Mouse (Mus musculus): ENCODE measurements around the gene Ankrd33.

Ankrd33 gene

GRCm38 (mm10) chr15:101115511-101116110 is at the start of gene Ankrd33:
TSS of gene Ankrd33 (plus strand) at chr15:101115755.
- DNase-seq (ENCODE audit: low spot score) = no peak

DNA sequence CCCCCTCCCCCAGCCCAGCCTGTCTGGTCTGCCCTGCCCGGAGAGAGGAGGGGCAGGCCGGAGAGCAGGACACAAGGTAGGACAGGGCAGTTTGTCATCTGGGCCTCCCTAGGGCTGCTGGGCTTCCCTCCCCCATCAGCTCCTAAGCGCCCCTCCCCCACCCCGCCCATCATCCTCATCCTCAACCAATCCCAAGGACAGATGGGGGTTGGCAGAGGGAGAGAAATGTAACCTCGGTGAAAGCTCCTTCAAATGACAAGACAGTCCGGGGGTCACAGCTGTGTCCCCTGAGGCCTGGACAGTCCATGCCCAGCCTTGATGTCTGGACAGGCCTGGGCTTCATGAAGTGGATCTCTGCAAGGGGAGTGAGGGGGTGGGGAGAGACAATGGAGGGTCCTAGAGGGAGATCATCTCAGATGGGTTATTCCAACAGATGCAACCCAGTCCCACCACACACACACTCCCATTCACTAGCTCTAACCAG is 49.1 kb upstream of the Ankrd33 start:
- DNase-seq (ENCODE audit: low spot score) = peak; percentile 58

- DNase-seq (ENCODE audit: low spot score) = peak; percentile 65
Measured at GRCm38 (mm10) chr15:101066920-101067696, 48.4 kb upstream of the Ankrd33 start.

GRCm38 (mm10) chr15:101068029-101068428 is 47.5 kb upstream of the Ankrd33 start:
- no peak for DNase-seq (ENCODE audit: low spot score)

DNA sequence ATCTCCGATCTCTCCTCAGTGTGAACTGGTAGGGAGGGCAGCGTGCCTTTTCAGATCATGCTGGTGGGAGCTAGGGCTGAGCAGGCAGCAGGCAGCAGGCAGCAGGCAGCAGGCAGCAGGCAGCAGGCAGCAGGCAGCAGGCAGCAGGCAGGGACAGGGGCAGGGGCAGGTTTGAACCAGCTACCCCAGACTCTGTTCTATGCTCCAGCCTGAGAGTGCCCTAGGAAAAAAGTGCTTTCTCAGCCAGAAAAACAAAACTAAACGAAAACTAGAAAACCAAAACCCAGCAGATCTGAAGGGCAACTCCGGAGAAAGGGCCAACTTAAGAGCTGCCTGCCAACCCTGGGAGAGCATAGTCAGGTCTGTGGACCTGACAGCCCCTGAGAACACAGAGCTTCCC is 46.9 kb upstream of the Ankrd33 start:
- DNase-seq (ENCODE audit: low spot score) = no peak

GRCm38 (mm10) chr15:101069641-101070190 is 45.8 kb upstream of the Ankrd33 start:
- DNase-seq (ENCODE audit: low spot score) = no peak

GRCm38 (mm10) chr15:101070762-101071161 is 44.8 kb upstream of the Ankrd33 start:
- no peak for DNase-seq (ENCODE audit: low spot score)

DNA sequence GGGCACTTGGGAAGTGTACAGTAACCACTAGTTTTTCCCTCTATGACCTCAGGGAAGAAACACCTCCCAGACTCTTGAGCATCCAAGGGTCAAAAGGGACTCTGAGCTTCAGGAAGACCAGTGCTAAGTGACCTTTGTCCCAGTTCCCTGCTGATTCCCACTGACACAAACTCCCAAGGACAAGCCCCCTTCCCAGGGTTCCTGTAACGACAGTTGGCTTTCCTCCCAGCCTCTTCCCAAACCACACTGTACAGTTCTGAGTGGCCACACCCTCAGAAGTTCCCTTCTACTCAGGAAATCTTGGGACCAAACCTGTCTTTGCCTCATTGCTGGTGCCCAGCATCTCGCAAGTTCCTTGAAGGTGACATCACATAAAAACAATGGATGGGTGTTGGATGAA is 42.8 kb upstream of the Ankrd33 start:
- DNase-seq (ENCODE audit: low spot score) = no peak

- DNase-seq (ENCODE audit: low spot score) = no peak
Measured at GRCm38 (mm10) chr15:101074067-101074466, 41.5 kb upstream of the Ankrd33 start.

DNA sequence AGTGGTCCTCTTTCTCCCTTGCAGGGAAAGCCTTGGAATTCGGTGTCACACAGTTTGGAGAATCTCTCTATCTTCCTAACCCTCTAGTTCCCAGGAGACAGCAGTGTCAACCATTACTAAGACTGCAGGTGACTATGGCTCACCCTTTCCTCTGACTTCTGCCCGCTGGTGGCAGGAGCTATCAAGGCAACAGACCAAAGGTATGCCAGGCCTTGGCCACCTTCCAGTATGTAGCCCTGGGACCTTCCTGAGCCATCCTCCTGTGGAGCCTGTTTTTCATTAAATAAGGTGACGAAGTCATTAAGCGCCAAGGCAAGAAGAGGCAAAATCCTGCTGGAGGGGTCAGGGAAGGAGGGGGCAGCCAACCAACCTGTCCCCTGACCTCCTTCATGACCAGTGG is 40.4 kb upstream of the Ankrd33 start:
- no peak for DNase-seq (ENCODE audit: low spot score)

GRCm38 (mm10) chr15:101075656-101076055 is 39.9 kb upstream of the Ankrd33 start:
- DNase-seq (ENCODE audit: low spot score) = no peak

DNA sequence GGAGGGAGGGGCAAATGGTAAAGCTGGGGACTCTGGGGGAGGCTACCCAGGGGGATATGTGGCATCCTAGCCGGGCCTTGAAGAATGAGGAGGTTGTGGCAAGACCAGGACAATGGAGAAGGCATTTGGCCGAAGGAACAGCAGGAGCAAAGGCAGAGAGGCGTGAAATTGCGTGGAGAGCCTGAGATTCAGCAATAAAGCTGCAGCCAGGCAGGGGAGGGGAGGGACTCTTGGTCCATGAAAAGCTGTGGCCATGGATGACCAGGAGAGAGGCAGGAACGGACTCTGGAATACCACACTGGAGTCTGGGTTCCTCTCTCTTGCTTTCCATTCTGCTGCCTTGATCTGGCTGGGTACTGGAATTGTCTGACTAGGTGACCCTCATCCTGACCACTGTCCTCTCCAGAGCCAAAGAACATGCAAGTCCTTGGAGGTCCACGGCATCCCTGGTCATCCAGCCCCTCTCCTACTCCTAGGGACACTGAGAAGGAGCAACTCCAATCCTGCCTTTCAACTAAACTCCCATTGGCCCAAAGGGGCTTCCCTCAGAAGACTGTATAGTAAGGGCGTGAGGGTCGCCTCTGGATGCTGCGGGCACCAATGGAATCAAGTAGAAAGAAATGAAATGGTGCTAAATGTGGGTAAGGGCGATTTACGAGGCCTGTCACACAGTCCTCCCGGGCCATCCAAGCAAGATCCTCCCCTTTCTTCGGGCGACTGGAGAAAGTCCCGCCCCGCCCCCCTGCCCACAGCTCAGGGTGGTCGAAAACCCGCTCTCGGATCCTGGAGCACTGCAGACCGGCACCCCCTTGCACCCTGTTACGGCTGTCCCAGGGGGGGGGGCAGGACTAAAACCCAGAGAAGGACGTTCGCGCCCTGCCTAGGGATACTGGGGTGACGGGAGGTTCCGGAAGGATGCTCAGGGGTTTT is 39.2 kb upstream of the Ankrd33 start:
- peak; percentile 82 for DNase-seq (ENCODE audit: low spot score)

- DNase-seq (ENCODE audit: low spot score) = peak; percentile 59
Measured at GRCm38 (mm10) chr15:101077001-101077812, 38.3 kb upstream of the Ankrd33 start.

- DNase-seq (ENCODE audit: low spot score) = peak; percentile 73
Measured at GRCm38 (mm10) chr15:101077813-101078730, 37.5 kb upstream of the Ankrd33 start, which contains the start of gene Fignl2. TSS of gene Fignl2 (minus strand) at chr15:101078567.

- peak; percentile 78 for DNase-seq (ENCODE audit: low spot score)
Measured at GRCm38 (mm10) chr15:101078731-101079156, 36.8 kb upstream of the Ankrd33 start.

DNA sequence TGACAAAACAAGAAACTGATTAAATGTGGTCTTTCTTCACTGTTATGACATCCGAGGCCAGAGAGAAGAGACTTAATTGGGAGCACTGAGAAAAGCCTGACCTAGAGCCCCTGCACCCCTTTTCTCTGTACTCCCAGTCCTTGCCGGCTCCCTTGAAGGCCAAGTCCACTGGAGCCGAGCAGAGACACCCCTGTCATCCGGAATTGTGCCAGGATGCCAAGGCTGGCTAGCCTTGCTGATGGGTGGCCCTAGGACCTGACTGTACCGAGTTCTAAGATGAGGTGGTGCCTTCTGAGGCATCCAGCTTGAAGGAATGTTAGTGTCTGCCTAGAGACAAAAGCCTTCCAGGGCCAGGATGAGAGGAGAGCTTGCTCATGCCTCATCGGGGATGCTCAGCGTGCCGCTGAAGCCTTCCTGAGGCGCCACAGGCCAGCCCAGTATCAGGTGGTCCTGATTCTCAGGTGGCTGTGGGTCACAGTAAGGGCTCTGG is 35.5 kb upstream of the Ankrd33 start:
- no peak for DNase-seq (ENCODE audit: low spot score)

GRCm38 (mm10) chr15:101081035-101081548 is 34.5 kb upstream of the Ankrd33 start:
- DNase-seq (ENCODE audit: low spot score) = no peak

GRCm38 (mm10) chr15:101082236-101082635 is 33.3 kb upstream of the Ankrd33 start:
- no peak for DNase-seq (ENCODE audit: low spot score)

DNA sequence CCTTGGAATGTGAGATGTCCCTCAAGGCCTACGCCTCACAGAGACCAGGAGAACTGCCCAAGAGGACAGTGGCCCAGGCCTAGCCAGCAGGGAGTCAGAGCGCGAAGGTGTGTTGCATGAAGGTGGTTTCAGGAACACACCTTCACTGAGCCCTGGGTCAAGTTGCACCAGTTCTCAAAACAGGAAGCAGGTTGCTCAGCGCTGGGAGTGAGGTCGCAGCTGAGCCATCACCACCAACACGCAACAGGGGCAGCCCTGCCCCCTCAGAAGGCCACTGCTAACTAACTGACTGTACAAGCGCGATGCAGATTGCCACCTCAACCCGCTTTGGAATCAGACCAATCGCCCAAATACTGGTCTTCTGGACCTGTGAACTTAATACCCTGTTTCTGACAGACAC is 31.1 kb upstream of the Ankrd33 start:
- DNase-seq (ENCODE audit: low spot score) = no peak

DNA sequence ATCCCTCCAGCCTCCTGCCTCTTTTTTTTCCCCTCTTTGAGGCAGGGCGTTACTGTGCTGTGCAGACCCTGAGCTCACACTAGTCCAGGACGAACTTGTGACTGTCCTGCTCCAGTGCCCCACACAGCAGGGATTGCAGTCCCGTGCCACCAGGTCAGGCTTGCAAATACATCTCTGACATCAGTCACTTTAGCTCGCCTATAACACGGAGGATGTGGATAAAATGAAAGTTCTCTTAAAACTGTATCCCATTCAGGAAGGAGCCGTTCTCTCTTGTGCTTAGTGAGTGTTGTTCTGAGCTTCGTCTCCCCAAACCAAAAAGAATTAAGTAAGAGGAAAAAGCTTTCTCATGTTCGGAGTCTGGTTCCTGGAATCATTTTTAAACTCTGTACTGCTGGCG is 29.1 kb upstream of the Ankrd33 start:
- DNase-seq (ENCODE audit: low spot score) = no peak

Data from retina, embryonic 14.5 days (tissue).